Mouse (Mus musculus) small intestine, adult 2 months (tissue): Measurements from ENCODE around the gene Mtfp1.

ENCODE experiments used
- CTCF ChIP-seq: fragments of 200-500 bp; IDR thresholded peaks from 2 replicates; pipeline ENCODE4 v1.5.1; 2012; ENCODE audit warnings: low read depth, mild to moderate bottlenecking, control low read depth, inconsistent platforms, low read length, moderate library complexity, mixed read lengths; ENCODE audit not compliant: insufficient replicate concordance, insufficient read length; ENCODE audit errors: extremely low read depth
- POLR2A ChIP-seq: fragments of 200-500 bp; IDR thresholded peaks from 2 replicates; pipeline ENCODE4 v1.6.1; 2012; ENCODE audit warnings: low read depth, mild to moderate bottlenecking, control low read depth, inconsistent platforms, low read length, moderate library complexity

DNA sequence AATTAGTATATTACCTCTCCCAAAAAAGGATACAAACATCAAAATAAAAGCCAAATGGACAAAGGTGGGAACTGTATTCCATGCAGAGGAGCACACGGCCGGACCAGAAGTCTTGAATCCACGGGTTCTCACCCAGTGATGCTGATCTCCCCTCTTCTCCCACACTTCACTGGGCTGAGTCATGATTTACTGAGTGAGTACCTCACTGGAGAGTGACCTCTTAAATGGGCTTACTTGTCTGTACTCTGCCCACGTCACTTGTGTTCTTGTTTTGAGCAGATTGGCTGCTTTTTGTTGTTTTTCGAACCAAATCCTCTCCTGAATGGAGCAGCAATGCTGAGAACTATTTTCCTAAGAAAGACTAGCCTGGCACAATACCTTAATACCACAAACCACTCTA, 9.7 kb upstream of the Mtfp1 start:
- no peak for TF ChIP-seq POLR2A
- TF ChIP-seq CTCF, result no peak
